Mouse (Mus musculus): ENCODE data around the gene Mrpl2.

Gene Mrpl2

DNA sequence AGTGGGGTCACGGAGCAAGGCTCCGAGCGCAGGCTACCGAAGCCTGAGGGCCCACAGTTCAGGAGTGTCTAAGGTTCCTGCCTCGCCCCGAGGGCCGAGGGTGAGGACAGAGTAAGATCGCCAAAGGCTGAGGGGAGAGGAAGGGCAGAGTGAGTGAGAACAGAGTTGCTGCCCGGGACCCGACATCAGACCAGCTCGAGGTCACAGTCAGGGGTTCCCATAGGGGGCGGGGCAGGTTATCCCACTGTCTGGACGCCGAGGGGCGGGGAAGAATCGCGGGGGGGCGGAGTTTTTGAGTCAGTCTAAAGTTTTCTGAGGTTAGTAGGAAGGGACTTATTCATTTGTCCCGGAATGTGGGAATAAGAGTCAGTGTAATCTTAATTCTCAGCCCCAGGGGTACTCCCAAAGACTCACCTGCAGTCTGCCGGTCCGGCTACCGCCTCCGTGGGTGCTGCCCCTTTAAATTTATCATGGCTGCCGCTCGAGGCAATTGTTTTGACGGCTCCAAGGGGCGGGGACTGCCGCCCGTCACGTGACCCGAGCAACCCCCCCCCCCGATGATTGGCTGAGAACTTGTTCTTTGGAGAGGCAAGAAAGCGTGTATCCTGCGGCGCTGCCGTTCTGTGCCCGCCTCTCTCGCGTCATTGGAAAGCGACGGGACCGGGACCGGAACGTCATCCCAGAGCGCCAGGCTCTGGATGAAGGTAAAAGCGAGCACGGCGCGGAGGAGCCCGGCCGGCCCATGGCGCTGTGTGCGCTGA is at the start of gene Mrpl2, which contains the start of gene Klc4:
Mrpl2 (plus strand) TSS at position 669 of the 761 bp plus-strand sequence.
Klc4 (minus strand) TSS at position 462 of the 761 bp plus-strand sequence.
- peak; percentile 97 to 99 for DNase-seq (ENCODE audit: low read depth in 2 of 2, low spot score in 2 of 2)

DNA sequence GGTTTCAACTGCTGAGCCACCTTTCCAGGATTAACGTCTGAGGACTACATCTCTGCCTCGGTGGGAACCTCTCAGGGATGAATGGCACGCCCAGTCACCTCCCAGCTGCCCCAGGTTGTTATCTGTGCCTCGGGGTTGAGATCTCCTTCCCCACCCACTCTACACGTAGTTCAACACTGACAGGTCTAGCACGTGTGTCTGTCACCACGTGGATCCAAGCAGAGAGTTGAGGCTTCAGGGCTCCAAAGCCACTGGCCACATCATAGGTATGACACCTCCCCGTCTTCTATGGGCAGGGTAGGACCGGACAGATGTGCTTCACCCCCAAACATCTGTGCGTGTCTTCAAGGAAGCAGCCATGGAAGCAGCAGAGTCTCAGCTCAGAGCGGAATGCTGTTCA is 48.1 kb upstream of the Mrpl2 start:
- DNase-seq (ENCODE audit: low read depth in 2 of 2, low spot score in 2 of 2) = no peak

DNA sequence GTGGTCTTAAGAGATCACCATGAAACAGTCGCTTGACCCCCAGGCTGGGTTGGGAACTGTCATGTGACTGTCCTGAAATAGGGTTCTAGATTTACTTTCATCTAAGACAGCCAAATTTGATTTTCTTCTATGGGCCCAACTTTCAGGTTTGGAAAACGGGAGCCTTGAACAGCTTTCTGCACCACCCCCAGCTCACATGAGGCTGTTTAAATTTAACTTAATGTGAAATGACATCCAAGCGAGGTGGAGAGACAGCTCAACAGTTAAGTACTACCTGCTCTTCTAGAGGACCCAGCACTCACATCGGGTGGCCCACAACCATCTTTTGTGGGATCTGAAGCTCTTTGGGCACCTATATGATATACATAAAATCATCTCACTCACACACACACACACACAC is 47.1 kb upstream of the Mrpl2 start:
- DNase-seq (ENCODE audit: low read depth in 2 of 2, low spot score in 2 of 2) = no peak

DNA sequence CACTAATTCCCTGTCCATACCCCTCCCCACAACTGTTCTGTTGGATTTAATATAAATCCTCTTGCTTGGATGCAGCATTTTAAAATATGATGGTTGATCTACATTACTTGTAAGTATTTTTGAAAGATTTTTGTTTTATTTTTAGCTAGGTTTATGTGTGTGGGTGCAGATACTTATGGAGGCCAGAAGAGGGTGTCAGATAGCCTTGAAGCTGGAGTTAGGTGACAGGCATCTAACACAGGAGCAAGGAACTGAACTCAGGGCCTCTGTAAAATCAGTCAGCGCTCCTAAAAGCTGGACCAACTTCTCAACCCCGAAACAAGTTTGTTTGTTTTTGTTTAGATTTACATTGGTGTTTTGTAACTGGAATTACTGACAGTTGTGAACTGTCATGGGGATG is 45.5 kb upstream of the Mrpl2 start:
- DNase-seq (ENCODE audit: low read depth in 2 of 2, low spot score in 2 of 2) = no peak

DNA sequence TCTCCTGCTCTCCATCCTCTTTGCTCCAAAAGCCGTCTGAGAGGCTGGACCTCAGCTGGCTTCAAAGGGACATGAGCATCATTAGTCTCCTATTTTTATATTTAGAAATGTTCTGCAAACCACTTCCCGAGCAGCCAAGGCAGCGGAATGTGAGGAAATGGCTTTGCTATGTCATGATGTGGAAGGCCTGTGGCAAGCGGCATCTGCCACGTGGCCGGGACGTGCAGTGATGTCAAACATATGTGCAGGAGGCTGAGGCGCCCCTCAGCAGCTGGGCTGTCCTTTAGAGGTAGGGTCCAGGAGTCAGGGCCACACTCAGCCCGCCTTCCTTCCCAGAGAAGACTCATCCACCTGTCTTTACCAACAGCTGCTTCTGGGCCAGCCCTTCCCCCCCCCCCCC is 43.8 kb upstream of the Mrpl2 start:
- DNase-seq (ENCODE audit: low read depth in 2 of 2, low spot score in 2 of 2) = no peak

DNA sequence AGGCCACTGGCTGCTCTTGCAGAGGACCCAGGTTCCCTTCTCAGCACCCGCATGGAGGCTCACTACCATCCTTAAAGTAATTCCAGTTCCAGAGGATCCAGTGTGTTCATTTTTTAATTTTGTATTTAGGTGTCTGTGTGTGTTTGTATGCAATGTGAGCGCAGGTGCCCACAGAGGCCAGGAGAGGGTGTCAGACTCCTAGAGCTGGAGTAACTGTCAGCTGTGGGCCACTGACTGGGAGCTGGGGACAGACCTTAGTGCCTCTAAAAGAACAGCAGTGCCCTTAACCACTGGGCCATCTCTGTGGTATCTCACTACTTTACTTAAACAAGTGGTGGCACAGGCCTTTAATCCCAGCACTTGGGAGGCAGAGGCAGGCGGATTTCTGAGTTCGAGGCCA is 42.8 kb upstream of the Mrpl2 start:
- DNase-seq (ENCODE audit: low read depth in 2 of 2, low spot score in 2 of 2) = no peak

DNA sequence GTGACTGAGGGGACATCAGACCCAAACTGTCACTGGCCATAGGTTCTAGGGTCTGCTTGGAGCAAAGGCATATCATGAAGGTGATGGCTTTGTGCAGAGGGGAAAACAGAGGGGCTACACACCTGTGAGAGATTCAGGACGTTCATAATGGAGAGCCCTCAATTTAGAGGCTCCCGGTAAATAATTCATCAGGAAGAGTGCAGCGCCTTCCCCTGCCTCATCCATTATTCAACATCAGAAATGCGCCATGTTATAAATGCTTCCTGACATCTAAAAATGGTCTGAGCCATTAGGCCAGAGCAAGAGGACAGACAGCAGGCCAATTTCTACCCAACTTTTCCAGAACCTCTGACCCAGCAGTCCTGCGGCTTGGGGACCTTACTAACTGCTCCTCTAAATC is 40.9 kb upstream of the Mrpl2 start:
- no peak for DNase-seq (ENCODE audit: low read depth in 2 of 2, low spot score in 2 of 2)

DNA sequence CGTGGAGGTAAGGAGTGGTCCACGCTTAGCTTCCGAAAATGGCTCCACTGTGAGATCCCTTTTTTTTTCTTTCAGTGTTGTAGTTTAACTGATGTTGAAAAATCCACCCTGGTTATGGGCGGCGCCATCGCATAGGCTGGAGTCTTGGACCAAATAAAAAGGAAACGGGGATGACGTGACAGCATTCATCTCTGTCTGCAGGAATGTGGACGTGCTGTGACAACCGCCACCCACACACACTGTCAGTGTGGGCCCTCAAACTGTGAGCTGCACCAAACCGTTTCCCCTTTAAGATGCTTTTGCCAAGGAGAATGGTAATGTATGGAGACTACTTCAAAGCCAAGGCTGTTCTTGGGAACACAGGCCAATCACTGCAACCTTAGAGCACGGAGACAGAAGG is 40.0 kb upstream of the Mrpl2 start:
- no peak for DNase-seq (ENCODE audit: low read depth in 2 of 2, low spot score in 2 of 2)

DNA sequence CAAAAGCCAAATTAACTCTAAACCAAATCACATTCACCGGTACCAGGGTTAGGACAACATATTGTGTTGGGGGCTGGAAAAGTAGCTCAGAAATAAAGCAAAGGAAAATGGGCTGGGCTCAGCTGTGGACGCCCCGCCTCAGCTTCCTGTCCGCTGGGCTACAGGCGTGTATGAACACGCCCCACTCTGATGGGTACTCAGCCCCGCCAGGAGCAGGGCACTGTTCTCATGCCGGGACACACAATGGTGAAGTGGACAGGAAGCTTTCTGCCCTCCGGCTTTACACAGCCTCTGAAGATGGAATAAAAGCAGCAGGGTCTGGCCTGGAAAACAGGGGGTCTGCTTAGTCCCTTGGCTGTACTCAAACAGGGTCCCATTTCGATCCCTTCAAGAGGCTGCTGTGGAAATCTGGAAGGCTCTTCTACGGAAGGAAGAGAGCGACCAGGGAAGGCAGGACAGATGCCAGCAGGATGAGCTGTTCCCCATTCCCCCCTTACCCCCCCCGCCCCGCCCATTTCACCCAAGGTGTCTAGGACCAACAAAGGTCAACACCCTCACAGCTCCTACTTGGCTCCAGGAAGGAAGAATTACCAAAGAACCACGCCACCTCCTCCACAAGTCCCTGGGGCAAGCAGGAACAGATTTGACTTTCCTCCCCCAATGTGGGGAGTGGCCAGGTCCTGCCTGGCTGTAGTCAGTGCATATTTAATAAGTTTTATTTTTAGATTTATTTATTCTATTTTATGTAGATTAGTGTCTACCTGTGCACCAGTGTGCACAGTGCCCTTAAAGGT is 36.1 kb upstream of the Mrpl2 start:
- no peak for DNase-seq (ENCODE audit: low read depth in 2 of 2, low spot score in 2 of 2)

DNA sequence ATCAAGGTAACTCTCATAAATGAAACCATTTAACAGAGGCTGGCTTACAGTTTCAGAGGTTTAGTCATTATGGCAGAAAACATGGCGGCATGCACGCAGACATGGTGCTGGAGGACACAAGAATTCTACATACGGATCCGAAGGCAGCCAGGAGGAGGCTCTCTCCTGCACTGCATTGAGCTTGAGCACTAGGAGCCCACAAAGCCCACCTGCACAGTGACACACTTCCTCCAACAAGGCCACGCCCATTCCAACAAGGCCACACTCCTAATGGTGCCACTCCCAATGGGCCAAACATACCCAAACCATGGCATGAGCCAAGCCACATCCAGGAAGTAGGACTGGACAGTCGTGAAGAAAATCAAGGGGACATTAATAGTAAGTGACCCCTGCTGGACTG is 34.7 kb upstream of the Mrpl2 start:
- no peak for DNase-seq (ENCODE audit: low read depth in 2 of 2, low spot score in 2 of 2)

DNA sequence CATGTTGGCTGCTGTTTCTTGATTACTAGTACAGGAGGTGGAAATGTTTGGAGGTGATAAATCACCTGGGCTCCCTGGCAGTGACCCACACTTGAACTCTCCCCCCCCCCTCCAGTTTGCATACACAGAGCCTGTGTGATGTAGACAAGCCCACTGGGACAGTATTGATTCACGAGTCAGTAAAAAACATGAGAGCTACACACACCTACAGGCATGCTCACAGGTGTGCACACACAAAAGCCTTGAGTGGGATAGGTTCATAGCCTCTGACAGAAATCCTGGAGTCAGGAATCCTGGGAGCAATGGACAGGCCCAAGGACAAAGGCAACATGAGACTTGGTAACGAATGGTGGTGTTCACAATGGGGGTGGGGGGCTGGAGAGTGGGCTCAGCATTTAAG is 33.8 kb upstream of the Mrpl2 start:
- no peak for DNase-seq (ENCODE audit: low read depth in 2 of 2, low spot score in 2 of 2)

DNA sequence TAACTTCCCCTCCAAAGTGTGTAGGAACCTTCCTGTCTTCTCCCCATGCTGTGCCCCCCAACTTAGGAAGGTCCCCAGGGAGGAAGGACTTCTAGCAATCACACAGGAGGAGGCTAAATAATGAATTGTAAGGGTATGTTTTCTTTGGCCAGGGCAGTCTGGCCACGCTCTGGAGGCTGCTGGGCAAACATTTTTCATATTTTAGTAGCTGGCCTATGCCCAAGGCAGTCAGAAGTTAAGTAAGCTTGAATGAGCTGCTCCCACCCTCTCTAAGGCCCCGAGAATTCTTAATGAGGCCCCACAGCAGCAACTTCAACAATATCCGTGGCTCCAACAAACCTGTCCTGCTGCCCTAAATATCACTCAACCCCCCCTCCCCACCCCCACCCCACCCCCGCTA is 33.2 kb upstream of the Mrpl2 start:
- DNase-seq (ENCODE audit: low read depth in 2 of 2, low spot score in 2 of 2) = no peak

DNA sequence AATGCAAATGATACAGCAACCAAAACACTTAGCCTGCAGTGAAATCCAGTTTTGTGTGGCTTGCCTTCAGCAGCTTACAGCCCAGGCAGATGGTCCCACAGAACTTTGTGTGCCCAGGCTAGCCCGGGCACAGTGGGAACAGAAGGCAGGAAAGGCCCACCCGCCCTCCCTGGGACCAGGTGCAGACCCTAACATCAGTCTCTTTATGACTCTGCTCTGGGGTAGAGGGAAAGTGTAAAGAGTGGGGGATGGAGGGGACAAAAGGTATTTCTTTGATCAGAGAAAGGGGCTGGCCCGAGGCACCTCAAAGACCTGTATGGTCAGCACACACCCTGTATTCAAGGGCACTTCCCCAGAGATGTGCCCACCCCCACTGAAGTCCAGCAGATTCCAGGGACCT is 32.8 kb upstream of the Mrpl2 start:
- DNase-seq (ENCODE audit: low read depth in 2 of 2, low spot score in 2 of 2) = no peak

DNA sequence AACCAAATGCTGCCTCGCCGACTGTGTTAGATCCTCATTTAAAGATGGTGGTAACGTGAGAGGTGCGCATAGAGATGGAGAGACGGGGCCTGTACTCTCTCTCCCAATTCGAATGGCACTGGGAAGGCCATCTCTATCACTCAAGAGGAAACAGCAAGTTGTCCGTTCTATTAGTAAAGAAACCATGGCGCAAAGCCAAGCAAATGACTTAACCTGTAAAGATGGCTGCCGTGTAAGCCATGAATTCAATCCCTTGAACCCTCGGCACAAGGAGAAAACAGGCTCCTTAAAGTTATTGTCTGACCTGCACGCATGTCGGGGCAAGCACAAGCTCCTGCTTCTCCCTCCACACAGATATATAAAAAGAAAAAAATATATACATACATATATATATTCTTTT is 28.2 kb upstream of the Mrpl2 start:
- DNase-seq (ENCODE audit: low read depth in 2 of 2, low spot score in 2 of 2) = no peak

DNA sequence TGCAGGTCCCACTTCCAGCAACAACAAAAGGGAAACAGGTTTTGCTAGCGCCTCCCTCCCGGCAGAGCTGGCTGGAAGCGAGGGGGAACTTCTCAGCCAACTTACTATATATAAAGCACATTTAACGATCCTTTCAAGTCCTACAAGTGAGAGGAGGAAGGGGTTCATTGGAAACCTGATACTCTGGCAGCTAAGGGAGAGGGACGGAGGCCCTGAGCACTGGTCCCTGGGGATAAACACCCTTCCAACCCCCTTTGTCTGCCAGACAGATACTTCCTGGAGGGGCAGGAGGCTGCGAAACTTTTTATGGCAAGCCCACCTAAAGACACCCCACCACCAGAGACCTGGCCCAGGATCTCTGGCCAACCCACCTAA is 27.6 kb upstream of the Mrpl2 start:
- DNase-seq (ENCODE audit: low read depth in 2 of 2, low spot score in 2 of 2) = no peak

DNA sequence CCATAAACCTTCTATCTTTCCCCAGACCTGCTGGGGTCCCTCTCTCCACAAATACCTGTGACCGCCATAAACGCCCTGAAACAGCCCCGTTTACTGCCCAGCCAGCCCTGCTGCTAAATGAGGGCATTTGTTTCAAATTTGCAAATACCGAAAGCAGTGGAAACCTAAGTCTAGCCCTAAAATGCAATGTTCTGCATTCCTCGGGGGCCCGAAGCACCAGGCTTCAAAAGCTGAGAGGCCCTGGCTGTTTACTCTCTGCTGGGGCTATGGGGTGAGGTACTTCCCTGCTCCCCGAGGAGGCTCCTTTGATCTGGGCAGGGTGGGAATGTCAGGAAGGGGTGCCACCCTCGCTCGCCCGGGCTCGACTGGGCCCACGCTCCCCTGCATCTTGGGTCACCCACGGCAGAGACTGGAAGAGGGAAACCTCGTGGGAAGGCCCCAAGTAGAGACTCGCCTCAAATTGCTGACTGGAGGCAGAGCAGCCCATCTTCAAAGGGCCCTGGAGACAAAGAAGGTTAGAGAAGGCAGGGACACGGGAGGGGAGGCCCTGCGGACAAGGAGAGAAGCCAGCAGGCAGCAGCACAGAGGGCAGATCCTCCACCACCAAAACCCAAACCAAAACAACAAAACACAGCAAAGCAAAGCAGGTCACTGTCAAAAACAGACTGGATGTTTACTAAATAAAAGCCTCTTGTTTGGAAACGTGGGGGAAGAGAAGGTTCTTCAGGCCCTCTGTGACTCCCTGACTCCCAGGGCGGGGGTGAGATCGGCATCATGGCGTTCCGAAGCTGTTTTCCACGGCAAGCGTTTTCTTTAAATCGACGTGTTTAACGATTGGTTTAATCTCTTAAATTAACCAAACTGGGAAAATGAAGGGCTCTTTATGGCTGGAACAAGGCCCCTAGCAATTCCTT is 27.0 kb upstream of the Mrpl2 start:
- no peak for DNase-seq (ENCODE audit: low read depth in 2 of 2, low spot score in 2 of 2)

DNA sequence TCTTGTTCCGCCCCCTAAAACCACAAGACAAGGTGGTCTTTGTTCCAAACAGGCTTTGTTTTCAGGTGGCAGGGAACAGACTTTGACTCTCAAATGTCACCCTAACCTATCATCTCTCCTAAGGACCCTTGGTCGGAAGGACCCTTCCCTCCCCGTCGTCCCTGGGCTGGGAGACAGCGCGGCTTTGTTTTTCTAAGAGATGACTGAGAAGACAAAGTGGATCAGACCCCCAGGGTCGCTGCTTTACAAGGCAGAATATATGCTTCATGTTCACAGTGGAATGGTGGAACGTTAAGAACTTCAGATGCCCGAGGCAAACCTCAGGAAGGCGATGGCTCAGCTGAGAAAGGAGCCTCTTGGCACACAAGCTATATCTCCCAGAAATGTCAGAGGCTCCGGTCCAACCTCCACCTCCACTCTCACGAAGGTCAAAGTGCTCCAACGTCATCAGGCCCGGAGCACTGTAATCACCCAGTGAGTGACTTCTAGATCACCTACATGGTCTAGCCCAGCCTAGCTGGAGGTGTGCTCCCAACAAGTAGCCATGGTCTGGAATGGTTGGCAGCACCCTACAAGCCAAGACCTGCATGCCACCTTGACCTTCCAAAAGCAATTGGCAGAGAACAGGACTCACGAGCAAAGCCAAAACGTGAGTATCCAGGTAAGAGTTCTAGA is 26.2 kb upstream of the Mrpl2 start:
- no peak for DNase-seq (ENCODE audit: low read depth in 2 of 2, low spot score in 2 of 2)

DNA sequence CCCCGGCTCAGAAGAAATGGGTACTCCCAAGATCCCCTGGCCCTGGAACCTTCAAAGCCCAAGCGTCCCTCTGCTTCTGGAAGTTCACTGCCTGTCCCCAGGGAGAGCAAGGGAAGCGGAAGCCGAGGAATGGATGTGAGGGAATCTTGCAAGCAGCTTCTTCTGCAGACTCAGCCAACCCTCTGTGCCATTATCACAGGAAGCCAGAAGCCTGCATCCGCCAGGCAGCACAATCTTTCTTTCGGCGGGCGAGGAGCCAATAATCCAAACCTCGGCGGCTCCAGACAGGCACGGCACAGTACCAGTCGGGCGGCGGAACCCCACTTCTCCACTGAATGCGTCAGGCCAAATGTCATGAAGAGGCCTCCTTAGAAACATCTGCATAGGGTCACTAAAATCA is 24.7 kb upstream of the Mrpl2 start:
- DNase-seq (ENCODE audit: low read depth in 2 of 2, low spot score in 2 of 2) = no peak

DNA sequence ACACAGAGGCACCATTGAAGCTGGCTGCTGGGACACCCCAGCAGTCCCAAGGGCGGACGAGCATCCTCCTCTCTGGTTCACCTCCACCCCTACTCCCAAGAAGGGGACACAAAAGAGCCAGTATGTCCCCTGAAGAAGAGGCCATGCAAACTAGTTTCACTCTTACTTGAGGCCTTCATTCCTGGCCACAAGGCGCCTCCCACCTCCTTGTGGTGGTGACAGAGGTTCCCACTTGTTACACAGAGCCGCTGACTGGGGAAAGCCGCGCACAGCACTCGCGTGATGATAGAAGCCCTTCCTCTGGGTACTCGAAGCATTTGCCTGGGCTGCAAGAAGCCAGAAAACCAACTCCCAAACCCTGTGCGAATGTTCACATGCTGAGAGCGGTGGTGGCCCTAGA is 23.8 kb upstream of the Mrpl2 start:
- DNase-seq (ENCODE audit: low read depth in 2 of 2, low spot score in 2 of 2) = no peak

DNA sequence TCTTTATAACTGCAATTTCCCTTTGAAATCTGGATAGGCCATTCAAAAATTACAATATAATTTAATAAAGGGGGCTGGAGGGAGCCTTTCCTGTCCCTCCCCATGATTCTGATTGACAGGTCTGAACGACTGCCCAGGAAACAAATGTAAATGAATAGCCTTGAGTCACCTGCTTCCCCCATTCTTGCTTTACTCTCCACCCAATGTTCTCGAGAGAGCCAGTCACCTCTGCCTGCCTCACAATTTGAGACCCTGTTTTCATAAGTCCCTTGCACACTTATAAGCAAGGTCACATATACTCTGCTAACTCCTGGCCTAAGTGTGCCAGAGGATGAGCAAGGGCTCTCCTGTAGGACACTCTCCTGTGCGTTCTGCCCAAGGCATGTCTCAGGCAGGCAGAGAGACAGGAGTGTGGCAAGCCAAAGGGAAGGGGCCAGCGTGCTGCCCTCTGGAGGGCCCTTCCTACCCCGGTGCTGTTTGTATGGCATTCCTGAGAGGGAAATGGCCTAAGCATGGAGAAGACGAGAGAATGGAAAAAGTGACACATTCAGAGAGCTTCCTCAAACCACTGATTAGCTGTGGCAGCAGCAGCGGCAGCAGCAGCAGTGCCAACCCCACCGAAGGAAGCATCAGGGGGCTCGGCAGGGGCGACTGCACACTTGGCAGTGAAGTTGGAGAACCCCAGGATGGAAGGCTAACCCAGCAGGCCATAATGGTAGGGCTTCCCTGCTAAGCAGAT is 22.0 kb upstream of the Mrpl2 start:
- DNase-seq (ENCODE audit: low read depth in 2 of 2, low spot score in 2 of 2) = no peak
